25 mouse cellular contexts compared by ENCODE assay signal in genomic region chr11:50214631-50215030, GRCm38 (mm10). TPM values are rescaled to one million over a fixed set of nuclear protein-coding genes. Genes with fewer than 3 reads are reported as not detected.
DNase-seq lines count a peak whose midpoint lies in the region; ATAC-seq and TF ChIP-seq lines count a peak whose summit lies in the region.
"Had no signal": no experiment of that assay in that cellular context is flagged by ENCODE, and none has a peak within 500 bp of the region (broad histone marks: within the 10 kb centered on the region; RNA-seq: fewer than 3 reads in every experiment).

No protein-coding gene starts in this region.

- TF ChIP-seq EP300 in lung, postnatal 0 days (IDR thresholded peaks at IDR 0.05), result no peak

- no peak for ATAC-seq in hindbrain, postnatal 0 days
- ATAC-seq in hindbrain, embryonic 11.5 days (ENCODE audit: low FRiP score), result no peak
- no peak for ATAC-seq in lung, postnatal 0 days
- ATAC-seq: activated CD4-positive, CD25-positive, alpha-beta regulatory T cell, adult 4 months; CD4-positive, CD25-positive, alpha-beta regulatory T cell, adult 4 months; forebrain, embryonic 13.5 days; forebrain, embryonic 16.5 days; hindbrain, embryonic 16.5 days; inflammation-experienced regulatory T-cells, adult 6 months had no signal

- 0 out of 2 replicates have a peak, but pooled peaks have one; percentile 8 for TF ChIP-seq CTCF in hindbrain, postnatal 0 days (IDR thresholded peaks at IDR 0.05; ENCODE audit: low read depth)
- peak; percentile 14; the same call in 1 of the 2 replicates for TF ChIP-seq CTCF in lung, postnatal 0 days (IDR thresholded peaks at IDR 0.05)
- TF ChIP-seq CTCF in lung, adult 2 months (IDR thresholded peaks at IDR 0.05; ENCODE audit: insufficient read depth, low read length), result no peak
- no peak for TF ChIP-seq CTCF in bone marrow macrophage, adult 2 months (IDR thresholded peaks at IDR 0.05; ENCODE audit: low read depth, low read length)

- peaks cover 10% of the 10 kb centered on the region; the same call in 1 of the 2 replicates for H3K4me1 ChIP-seq in hindbrain, postnatal 0 days (ENCODE audit: insufficient read depth, low read length)
- no peaks in the 10 kb centered on the region for H3K4me1 ChIP-seq in hindbrain, embryonic 11.5 days (replicated peaks; ENCODE audit: control insufficient read depth, insufficient read depth, low read length)
- H3K4me1 ChIP-seq in lung, postnatal 0 days (ENCODE audit: insufficient read depth, low read depth, low read length), result peaks cover 18% of the 10 kb centered on the region; the same call in 1 of the 2 replicates
- H3K4me1 ChIP-seq in lung, adult 2 months (ENCODE audit: control insufficient read depth, insufficient read depth, low read length), result peaks cover 20% of the 10 kb centered on the region
- H3K4me1 ChIP-seq in bone marrow macrophage, adult 2 months (ENCODE audit: control insufficient read depth, insufficient read depth, low read length), result peaks cover 58% of the 10 kb centered on the region

- no peak overlapping the region for H3K9ac ChIP-seq in hindbrain, postnatal 0 days (replicated peaks; ENCODE audit: low read length)
- no peak overlapping the region for H3K9ac ChIP-seq in hindbrain, embryonic 11.5 days (ENCODE audit: low read depth, low read length)
- H3K9ac ChIP-seq in lung, postnatal 0 days (replicated peaks; ENCODE audit: low read depth), result no peak overlapping the region
- H3K9ac ChIP-seq: heart, embryonic 13.5 days had no signal

- H3K4me2 ChIP-seq in hindbrain, postnatal 0 days (ENCODE audit: low read depth, low read length), result no peak overlapping the region
- no peak overlapping the region for H3K4me2 ChIP-seq in hindbrain, embryonic 11.5 days (replicated peaks; ENCODE audit: low read depth, low read length)
- no peak overlapping the region for H3K4me2 ChIP-seq in lung, postnatal 0 days (replicated peaks; ENCODE audit: low read depth, low read length)
- H3K4me2 ChIP-seq: forebrain, embryonic 13.5 days; hindbrain, embryonic 13.5 days had no signal

- no peak overlapping the region for H3K4me3 ChIP-seq in hindbrain, postnatal 0 days (ENCODE audit: low read length)
- no peak overlapping the region for H3K4me3 ChIP-seq in hindbrain, embryonic 11.5 days (ENCODE audit: low read depth, low read length)
- H3K4me3 ChIP-seq in lung, postnatal 0 days (ENCODE audit: low read depth, low read length), result no peak overlapping the region
- no peak overlapping the region for H3K4me3 ChIP-seq in lung, adult 2 months (replicated peaks; ENCODE audit: extremely low read depth, low read depth, low read length)
- no peak overlapping the region for H3K4me3 ChIP-seq in bone marrow macrophage, adult 2 months (ENCODE audit: insufficient read depth, low read length)
- H3K4me3 ChIP-seq: forebrain, embryonic 10.5 days; forebrain, embryonic 13.5 days; hindbrain, embryonic 13.5 days had no signal

- TF ChIP-seq POLR2A in lung, adult 2 months (IDR thresholded peaks at IDR 0.05; ENCODE audit: borderline replicate concordance, extremely low read depth, low read depth, low read length), result no peak
- no peak for TF ChIP-seq POLR2A in bone marrow macrophage, adult 2 months (IDR thresholded peaks at IDR 0.05; ENCODE audit: borderline replicate concordance, low read depth, low read length)

- 92% methylated on average over 6 of the region's 6 CpGs for WGBS in hindbrain, postnatal 0 days
- 95% methylated on average over 6 of the region's 6 CpGs for WGBS in hindbrain, embryonic 11.5 days
- 88% methylated on average over 6 of the region's 6 CpGs for WGBS in lung, postnatal 0 days
- 90% methylated on average over 6 of the region's 6 CpGs for WGBS in lung, adult 2 months

- no peaks in the 10 kb centered on the region for H3K9me3 ChIP-seq in hindbrain, postnatal 0 days (ENCODE audit: low read length)
- H3K9me3 ChIP-seq in hindbrain, embryonic 11.5 days (ENCODE audit: control insufficient read depth, low read length), result no peaks in the 10 kb centered on the region
- no peaks in the 10 kb centered on the region for H3K9me3 ChIP-seq in lung, postnatal 0 days (ENCODE audit: low read length)
- H3K9me3 ChIP-seq: forebrain, embryonic 10.5 days; forebrain, embryonic 13.5 days; heart, embryonic 13.5 days; hindbrain, embryonic 13.5 days had no signal

- H3K27ac ChIP-seq in hindbrain, postnatal 0 days, result no peak overlapping the region
- no peak overlapping the region for H3K27ac ChIP-seq in hindbrain, embryonic 11.5 days (ENCODE audit: low read depth, low read length)
- H3K27ac ChIP-seq in lung, postnatal 0 days (ENCODE audit: low read length), result no peak overlapping the region
- H3K27ac ChIP-seq in bone marrow macrophage, adult 2 months (ENCODE audit: insufficient read depth, low read depth, low read length), result peak overlapping the region; percentile 25; the same call in 1 of the 2 replicates
- H3K27ac ChIP-seq: forebrain, embryonic 10.5 days; forebrain, embryonic 13.5 days; heart, embryonic 13.5 days; hindbrain, embryonic 13.5 days had no signal

- no peaks in the 10 kb centered on the region for H3K36me3 ChIP-seq in hindbrain, postnatal 0 days (ENCODE audit: insufficient read depth, low read length)
- H3K36me3 ChIP-seq in hindbrain, embryonic 11.5 days (ENCODE audit: control insufficient read depth, insufficient read depth, low read length), result no peaks in the 10 kb centered on the region
- no peaks in the 10 kb centered on the region for H3K36me3 ChIP-seq in lung, postnatal 0 days (ENCODE audit: insufficient read depth, low read length)
- H3K36me3 ChIP-seq: forebrain, embryonic 10.5 days; heart, embryonic 13.5 days; hindbrain, embryonic 13.5 days had no signal

- no peaks in the 10 kb centered on the region for H3K27me3 ChIP-seq in hindbrain, postnatal 0 days (ENCODE audit: insufficient read depth, low read length)
- no peaks in the 10 kb centered on the region for H3K27me3 ChIP-seq in hindbrain, embryonic 11.5 days (ENCODE audit: control insufficient read depth, insufficient read depth, low read length)
- no peaks in the 10 kb centered on the region for H3K27me3 ChIP-seq in lung, postnatal 0 days (replicated peaks; ENCODE audit: insufficient read depth, low read length)
- H3K27me3 ChIP-seq: forebrain, embryonic 13.5 days; heart, embryonic 13.5 days; hindbrain, embryonic 13.5 days had no signal

- DNase-seq in hindbrain, postnatal 0 days (ENCODE audit: low spot score), result no peak
- no peak for DNase-seq in hindbrain, embryonic 11.5 days (ENCODE audit: low spot score)
- DNase-seq in lung, postnatal 0 days (ENCODE audit: low spot score), result no peak
- DNase-seq in lung, adult 2 months, result no peak
- no peak for DNase-seq in cerebellum, postnatal 4 days (ENCODE audit: low spot score in 2 of 2)
- DNase-seq: adrenal gland, adult 8-10 months; adrenal gland, postnatal 36 days; cerebellum, adult 11-12 months; cerebellum, adult 8-10 months; cerebellum, postnatal 10 days; cerebellum, postnatal 36 days; gastrocnemius, postnatal 10 days; gastrocnemius, postnatal 36 days; kidney, adult 11 months had no signal

RNA-seq across cellular contexts. Expression of gene Mgat4b, which starts 3.9 kb away (rescaled TPM):
- total RNA-seq in hindbrain, postnatal 0 days (2014; rRNA removed), result 108 and 134 TPM in 2 replicates
- 67.8 and 74.6 TPM in 2 replicates for polyA plus RNA-seq in hindbrain, postnatal 0 days (2015; fragmentation: Nextera tagmentation; extraction: Ambion mirVana)
- polyA plus RNA-seq in hindbrain, embryonic 11.5 days (2014; fragmentation: Nextera tagmentation; extraction: Ambion mirVana), result 17.9 and 19.6 TPM in 2 replicates
- 43.4 and 44.4 TPM in 2 replicates for polyA plus RNA-seq in lung, postnatal 0 days (2015; fragmentation: Nextera tagmentation; extraction: Ambion mirVana)
- 77.4 and 91.7 TPM in 2 replicates for polyA plus RNA-seq in lung, adult 2 months (2012; rRNA removed)
- 54.0 and 58.7 TPM in 2 replicates for polyA plus RNA-seq in bone marrow macrophage, adult 2 months (2012; ENCODE audit: insufficient read depth, insufficient read length, missing spikeins)

RNA-seq across cellular contexts. Expression of gene Sqstm1, which starts 4.0 kb away (rescaled TPM):
- total RNA-seq in hindbrain, postnatal 0 days (2014; rRNA removed), result 289 and 299 TPM in 2 replicates
- polyA plus RNA-seq in hindbrain, postnatal 0 days (2015; fragmentation: Nextera tagmentation; extraction: Ambion mirVana), result 412 and 450 TPM in 2 replicates
- 165 and 188 TPM in 2 replicates for polyA plus RNA-seq in hindbrain, embryonic 11.5 days (2014; fragmentation: Nextera tagmentation; extraction: Ambion mirVana)
- 405 and 426 TPM in 2 replicates for polyA plus RNA-seq in lung, postnatal 0 days (2015; fragmentation: Nextera tagmentation; extraction: Ambion mirVana)
- 249 and 251 TPM in 2 replicates for polyA plus RNA-seq in lung, adult 2 months (2012; rRNA removed)
- 560 and 577 TPM in 2 replicates for polyA plus RNA-seq in bone marrow macrophage, adult 2 months (2012; ENCODE audit: insufficient read depth, insufficient read length, missing spikeins)

RNA-seq across cellular contexts. Expression of gene Ltc4s, which starts 23.8 kb away (rescaled TPM):
- total RNA-seq in hindbrain, postnatal 0 days (2014; rRNA removed), result 4.0 and 6.8 TPM in 2 replicates
- 5.9 and 7.1 TPM in 2 replicates for polyA plus RNA-seq in hindbrain, postnatal 0 days (2015; fragmentation: Nextera tagmentation; extraction: Ambion mirVana)
- polyA plus RNA-seq in hindbrain, embryonic 11.5 days (2014; fragmentation: Nextera tagmentation; extraction: Ambion mirVana), result 0.94 and 1.3 TPM in 2 replicates
- 21.8 and 21.9 TPM in 2 replicates for polyA plus RNA-seq in lung, postnatal 0 days (2015; fragmentation: Nextera tagmentation; extraction: Ambion mirVana)
- polyA plus RNA-seq in lung, adult 2 months (2012; rRNA removed), result 106 and 119 TPM in 2 replicates
- 13.1 and 18.1 TPM in 2 replicates for polyA plus RNA-seq in bone marrow macrophage, adult 2 months (2012; ENCODE audit: insufficient read depth, insufficient read length, missing spikeins)
- total RNA-seq: granulocyte monocyte progenitor cell, adult 5-6 weeks had no signal
- polyA plus RNA-seq: activated CD4-positive, CD25-positive, alpha-beta regulatory T cell, adult 4 months; CD4-positive, CD25-positive, alpha-beta regulatory T cell, adult 4 months; inflammation-experienced regulatory T-cells, adult 6 months had no signal

RNA-seq across cellular contexts. Expression of gene Mrnip, which starts 40.4 kb away (rescaled TPM):
- total RNA-seq in hindbrain, postnatal 0 days (2014; rRNA removed), result 40.8 and 44.2 TPM in 2 replicates
- 33.5 and 34.0 TPM in 2 replicates for polyA plus RNA-seq in hindbrain, postnatal 0 days (2015; fragmentation: Nextera tagmentation; extraction: Ambion mirVana)
- polyA plus RNA-seq in hindbrain, embryonic 11.5 days (2014; fragmentation: Nextera tagmentation; extraction: Ambion mirVana), result 21.9 and 22.4 TPM in 2 replicates
- 6.9 and 9.0 TPM in 2 replicates for polyA plus RNA-seq in lung, postnatal 0 days (2015; fragmentation: Nextera tagmentation; extraction: Ambion mirVana)
- 2.7 and 4.5 TPM in 2 replicates for polyA plus RNA-seq in lung, adult 2 months (2012; rRNA removed)
- 3.3 and 3.6 TPM in 2 replicates for polyA plus RNA-seq in bone marrow macrophage, adult 2 months (2012; ENCODE audit: insufficient read depth, insufficient read length, missing spikeins)

Comparison
In these comparisons a context has a peak if more than half of its experiments do, and no peak if none do; other contexts are left out.
1. CTCF ChIP-seq: peak in hindbrain, postnatal 0 days (single experiment) and lung, postnatal 0 days (single experiment); none in lung, adult 2 months (single experiment) and bone marrow macrophage, adult 2 months (single experiment).